Mouse (Mus musculus) left cerebral cortex, postnatal 14 days (tissue): ENCODE measurements around the gene Pnmal2. TPM values are rescaled to one million over a fixed set of nuclear protein-coding genes. Genes with fewer than 3 reads are reported as not detected.

ENCODE experiments used
- total RNA-seq, 2 experiments: library from RNA; stranded (reverse); gene quantifications; 2 replicates each; pipeline ENCODE4 v1.2.3; 2021

Pnmal2 gene
- total RNA-seq, 2 experiments from 2014 or later, result 215 to 249 TPM

Other genes with a start within 250 kb of the Pnmal2 start
- not detected for gene Ceacam9, start 222.8 kb upstream of the Pnmal2 start, total RNA-seq
- gene Ap2s1, start 206.3 kb upstream of the Pnmal2 start, total RNA-seq, result 100 to 1,000 TPM; 349 to 363 TPM
- 1 to 10 TPM; 3.8 to 5.7 TPM for gene Slc1a5, start 163.3 kb upstream of the Pnmal2 start, total RNA-seq
- gene Strn4, start 128.8 kb upstream of the Pnmal2 start, total RNA-seq, result 100 to 1,000 TPM; 333 to 347 TPM
- 10 to 100 TPM; 50.3 to 57.2 TPM for gene Fkrp, start 128.0 kb upstream of the Pnmal2 start, total RNA-seq
- 1 to 10 TPM; 9.0 to 9.3 TPM for gene Prkd2, start 101.8 kb upstream of the Pnmal2 start, total RNA-seq
- 100 to 1,000 TPM; 130 to 141 TPM for gene Dact3, start 69.4 kb upstream of the Pnmal2 start, total RNA-seq
- gene Gng8, start 52.9 kb upstream of the Pnmal2 start, total RNA-seq, result 1 to 10 TPM; 1.2 to 1.5 TPM
- gene Ptgir, start 38.2 kb upstream of the Pnmal2 start, total RNA-seq, result under 1 TPM in 1 of 2 experiments, not detected in 1; 0.11 TPM
- 1,000 to 10,000 TPM; 2,088 to 2,136 TPM for gene Calm3, start 20.6 kb upstream of the Pnmal2 start, total RNA-seq
- 10 to 100 TPM; 85.4 to 91.6 TPM for gene Pnmal1, start 15.0 kb downstream of the Pnmal2 start, total RNA-seq
- 10 to 100 TPM; 59.2 to 61.7 TPM for gene Gm42372, start 38.4 kb downstream of the Pnmal2 start, total RNA-seq
- 1 to 10 TPM; 3.0 TPM for gene Ccdc8, start 48.0 kb downstream of the Pnmal2 start, total RNA-seq
- gene Ppp5c, start 83.2 kb downstream of the Pnmal2 start, total RNA-seq, result 100 to 1,000 TPM; 182 to 185 TPM
- 10 to 100 TPM in 1 of 2 experiments, 1 to 10 TPM in 1; 8.3 to 16.0 TPM for gene Hif3a, start 117.7 kb downstream of the Pnmal2 start, total RNA-seq
- gene Psg16, start 129.4 kb downstream of the Pnmal2 start, total RNA-seq, result 1 to 10 TPM; 3.8 to 4.2 TPM
- not detected for gene Ceacam3, start 205.6 kb downstream of the Pnmal2 start, total RNA-seq